Mouse (Mus musculus) liver, postnatal 0 days (tissue): ENCODE measurements around the gene Ptprs. TPM values are rescaled to one million over a fixed set of nuclear protein-coding genes. Genes with fewer than 3 reads are reported as not detected.
"Not testable (repeated sequence)": the region's sequence is repeated elsewhere in the genome, so short reads cannot be mapped to it uniquely, and the experiment has no call there.

Experiments
- ATAC-seq: fragments of 200-750 bp; cut with Nextera tagmentation; 2 replicates; pipeline ENCODE4 v1.8.0; 2017; ENCODE audit warnings: mild to moderate bottlenecking, moderate library complexity
- DNase-seq: peaks from one replicate; pipeline ENCODE4 v3.0.0-alpha.2; 2016
- H3K27ac ChIP-seq: fragments of 300-500 bp; sonication (generic); 2 replicates; pipeline ENCODE4 v1.5.1; 2014; ENCODE audit warnings: antibody characterized with exemption, moderate library complexity, mild to moderate bottlenecking, low read depth
- H3K27me3 ChIP-seq: fragments of 300-500 bp; sonication (generic); 2 replicates; pipeline ENCODE4 v1.6.1; 2014; ENCODE audit warnings: low read length, control low read depth, mixed read lengths; ENCODE audit not compliant: insufficient read depth
- H3K36me3 ChIP-seq: fragments of 300-500 bp; sonication (generic); replicated peaks from 2 replicates; pipeline ENCODE4 v1.6.1; 2014; ENCODE audit warnings: mild to moderate bottlenecking, control low read depth, low read length, moderate library complexity, mixed read lengths; ENCODE audit not compliant: insufficient read depth
- H3K4me1 ChIP-seq: fragments of 300-500 bp; sonication (generic); 2 replicates; pipeline ENCODE4 v1.6.1; 2014; ENCODE audit warnings: antibody characterized with exemption, mild to moderate bottlenecking, control low read depth; ENCODE audit not compliant: insufficient read depth
- H3K4me2 ChIP-seq: fragments of 300-500 bp; sonication (generic); 2 replicates; pipeline ENCODE4 v1.6.1; 2014; ENCODE audit warnings: low read depth, mild to moderate bottlenecking, low read length, moderate library complexity, mixed read lengths
- H3K4me3 ChIP-seq: fragments of 300-500 bp; sonication (generic); 2 replicates; pipeline ENCODE4 v1.5.1; 2014; ENCODE audit warnings: low read depth, low read length
- H3K9ac ChIP-seq: fragments of 300-500 bp; sonication (generic); replicated peaks from 2 replicates; pipeline ENCODE4 v1.6.1; 2014; ENCODE audit warnings: mild to moderate bottlenecking, moderate library complexity
- H3K9me3 ChIP-seq: fragments of 300-500 bp; sonication (generic); 2 replicates; pipeline ENCODE4 v1.6.1; 2016; ENCODE audit warnings: mild to moderate bottlenecking, control low read depth, low read length, mixed read lengths
- CTCF ChIP-seq: sonication (generic); IDR thresholded peaks from 2 replicates; pipeline ENCODE4 v1.5.1; 2016; ENCODE audit warnings: antibody characterized with exemption, low read depth
- EP300 ChIP-seq: IDR thresholded peaks from 2 replicates; pipeline ENCODE4 v1.6.1; 2016; ENCODE audit warnings: antibody characterized with exemption, low read depth, mild to moderate bottlenecking
- WGBS: fragments of 180-500 bp; shearing (Covaris S2); extraction: QIAGEN DNeasy Blood & Tissue Kit; methylation state at CpG from one replicate; pipeline ENCODE4 v1.1.7; 2014; ENCODE audit not compliant: insufficient replicate concordance; 5-methylcytosine and 5-hydroxymethylcytosine counted together
- polyA plus RNA-seq: library from polyadenylated mRNA; unstranded; fragments of >200 nt; fragmentation: Nextera tagmentation; extraction: Ambion mirVana; gene quantifications from 2 replicates; pipeline ENCODE4 v1.2.1, GENCODE M21; 2015

Gene Ptprs
- polyA plus RNA-seq, 1 experiment from 2014 or later: 3.4 TPM

- Histone ChIP-seq H3K9ac (peak overlapping the region; percentile 70), H3K4me1 (peaks cover 10% of the 10 kb centered on the region; the same call in 1 of the 2 replicates), H3K27ac (peak overlapping the region; percentile 71), H3K4me2 (peak overlapping the region; percentile 97), H3K4me3 (peak overlapping the region; percentile 54), H3K36me3 (no peaks in the 10 kb centered on the region), H3K9me3 (no peaks in the 10 kb centered on the region), H3K27me3 (peaks cover 38% of the 10 kb centered on the region)
- no peak for TF ChIP-seq CTCF
- no peak for TF ChIP-seq EP300
- WGBS: under 1% methylated on average over 40 of the region's 42 CpGs
- DNase-seq (peak; percentile 90), ATAC-seq (peak; percentile 96)
These were observed 31.1 kb upstream of the Ptprs start for GRCm38 (mm10) chr17:56507161-56508068.

DNA sequence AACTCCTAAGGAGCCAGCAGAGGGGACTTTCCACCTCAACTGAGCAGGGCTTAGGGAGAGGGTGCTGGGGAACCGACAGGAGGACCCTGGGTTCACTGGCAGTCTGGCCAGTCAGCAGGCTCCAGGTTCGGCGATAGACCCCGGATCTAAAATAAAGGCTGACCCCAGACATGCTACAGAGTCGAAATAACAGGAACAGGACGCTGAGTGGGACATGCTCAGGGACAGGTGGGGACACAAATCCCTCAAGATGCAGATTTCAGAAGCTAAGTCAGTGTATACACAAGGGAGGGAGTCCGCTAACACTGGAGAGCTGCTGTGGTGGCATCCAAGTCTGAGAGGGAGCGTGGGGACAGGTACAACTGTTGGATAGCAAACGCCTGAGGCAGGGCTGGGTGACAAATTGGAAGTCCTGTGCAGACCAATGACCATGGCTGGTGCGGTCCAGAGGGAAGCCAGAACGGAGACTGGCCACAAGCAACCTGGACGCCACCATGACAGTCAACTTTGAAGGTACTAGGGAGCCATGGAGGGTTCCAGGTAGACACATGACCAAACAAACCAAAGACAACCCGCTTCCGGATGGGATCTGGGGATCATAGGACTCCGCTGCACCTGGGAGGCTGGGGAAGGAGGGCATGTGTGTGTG lies 30.3 kb upstream of the Ptprs start:
- WGBS: 64% methylated on average over 15 of the region's 15 CpGs
- H3K4me2 ChIP-seq: peak overlapping the region; percentile 97
- H3K27me3 ChIP-seq: peaks cover 29% of the 10 kb centered on the region
- H3K36me3 ChIP-seq: no peaks in the 10 kb centered on the region
- no peaks in the 10 kb centered on the region for H3K9me3 ChIP-seq
- no peak overlapping the region for H3K9ac ChIP-seq
- ATAC-seq (no peak), DNase-seq (no peak)
- no peak for TF ChIP-seq EP300
- no peak for TF ChIP-seq CTCF
- no peak overlapping the region for H3K27ac ChIP-seq
- peaks cover 10% of the 10 kb centered on the region; the same call in 1 of the 2 replicates for H3K4me1 ChIP-seq
- peak overlapping the region; percentile 54 for H3K4me3 ChIP-seq

- no peak for DNase-seq
- WGBS: 84% methylated on average over 10 of the region's 10 CpGs
- H3K27me3 ChIP-seq: peaks cover 20% of the 10 kb centered on the region
- TF ChIP-seq CTCF (no peak), EP300 (no peak)
- no peak overlapping the region for H3K9ac ChIP-seq
- no peak for ATAC-seq
- H3K27ac ChIP-seq: no peak overlapping the region
- no peaks in the 10 kb centered on the region for H3K36me3 ChIP-seq
- no peaks in the 10 kb centered on the region for H3K9me3 ChIP-seq
- no peak overlapping the region for H3K4me2 ChIP-seq
- peaks cover 6% of the 10 kb centered on the region; the same call in 1 of the 2 replicates for H3K4me1 ChIP-seq
- no peak overlapping the region for H3K4me3 ChIP-seq
These were observed 29.1 kb upstream of the Ptprs start for GRCm38 (mm10) chr17:56505401-56505800.

DNA sequence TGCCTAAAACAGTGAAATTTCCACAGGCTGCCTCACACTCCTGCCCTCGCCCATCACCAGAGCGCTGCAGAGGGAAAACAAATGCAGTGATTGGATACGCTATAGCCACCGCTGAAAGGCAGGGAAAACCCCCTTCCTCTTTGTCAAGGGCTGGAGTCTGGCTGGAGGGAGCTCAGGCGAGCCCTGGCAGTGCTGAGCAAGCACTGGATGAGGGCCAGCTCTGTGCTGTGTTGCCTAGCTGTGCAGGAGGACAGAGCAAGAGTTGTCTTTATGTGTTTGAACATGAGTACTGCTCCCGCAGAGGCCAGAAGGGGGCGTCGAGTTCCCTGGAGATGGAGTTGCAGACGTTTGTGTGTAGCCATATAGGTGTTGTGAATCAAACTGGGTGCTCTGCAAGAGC lies 26.2 kb upstream of the Ptprs start:
- Histone ChIP-seq H3K9ac (no peak overlapping the region), H3K4me2 (no peak overlapping the region), H3K4me3 (no peak overlapping the region), H3K36me3 (no peaks in the 10 kb centered on the region), H3K27ac (no peak overlapping the region), H3K4me1 (peaks cover 4% of the 10 kb centered on the region; the same call in 1 of the 2 replicates), H3K27me3 (0 out of 2 replicates have a peak, but pooled peaks cover 3% of the 10 kb centered on the region), H3K9me3 (0 out of 2 replicates have a peak, but pooled peaks cover 4% of the 10 kb centered on the region)
- ATAC-seq (no peak), DNase-seq (no peak)
- TF ChIP-seq EP300 (no peak), CTCF (0 out of 2 replicates have a peak, but pooled peaks have one; percentile 19)
- 38% methylated on average over 9 of the region's 9 CpGs for WGBS

DNA sequence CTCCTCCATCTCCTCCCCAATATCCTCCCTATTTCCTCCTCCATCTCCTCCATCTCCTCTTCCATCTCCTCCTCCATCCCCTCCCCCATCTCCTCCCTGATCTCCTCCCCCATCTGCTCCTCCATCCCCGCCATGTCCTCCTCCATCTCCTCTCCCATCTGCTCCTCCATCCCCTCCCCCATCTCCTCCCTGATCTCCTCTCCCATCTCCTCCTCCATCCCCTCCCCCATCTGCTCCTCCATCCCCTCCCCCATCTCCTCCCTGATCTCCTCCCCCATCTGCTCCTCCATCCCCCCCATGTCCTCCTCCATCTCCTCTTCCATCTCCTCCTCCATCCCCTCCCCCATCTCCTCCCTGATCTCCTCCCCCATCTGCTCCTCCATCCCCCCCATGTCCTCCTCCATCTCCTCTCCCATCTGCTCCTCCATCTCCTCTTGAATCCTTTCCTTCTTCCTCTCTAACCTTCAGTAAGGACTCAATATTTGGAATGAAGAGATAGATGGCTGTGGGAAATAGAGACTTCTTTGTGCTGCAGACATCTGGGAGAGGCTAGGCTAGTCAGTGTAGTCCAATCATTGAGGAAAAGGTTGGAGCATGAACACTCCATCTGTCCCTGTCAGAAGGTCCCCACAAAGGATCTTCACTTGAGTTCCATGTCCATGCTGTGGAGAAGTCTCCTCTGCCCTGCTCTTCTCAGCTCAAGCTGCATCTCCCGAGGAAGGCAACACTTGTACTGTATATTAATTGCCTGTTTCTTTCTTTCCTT lies 25.5 kb upstream of the Ptprs start:
- not testable (repeated sequence) for H3K9ac ChIP-seq, H3K4me2 ChIP-seq, DNase-seq, H3K9me3 ChIP-seq, H3K36me3 ChIP-seq, H3K27ac ChIP-seq, H3K4me1 ChIP-seq, H3K4me3 ChIP-seq, H3K27me3 ChIP-seq, ATAC-seq
- 45% methylated on average over 2 of the region's 2 CpGs for WGBS
